Mouse (Mus musculus): ENCODE results near the gene Olfr975. TPM values are rescaled to one million over a fixed set of nuclear protein-coding genes. Genes with fewer than 3 reads are reported as not detected.
"Not testable (repeated sequence)": the region's sequence is repeated elsewhere in the genome, so short reads cannot be mapped to it uniquely, and the experiment has no call there.

The Olfr975 gene
- not detected in 2 replicates for polyA plus RNA-seq (2012)

DNA sequence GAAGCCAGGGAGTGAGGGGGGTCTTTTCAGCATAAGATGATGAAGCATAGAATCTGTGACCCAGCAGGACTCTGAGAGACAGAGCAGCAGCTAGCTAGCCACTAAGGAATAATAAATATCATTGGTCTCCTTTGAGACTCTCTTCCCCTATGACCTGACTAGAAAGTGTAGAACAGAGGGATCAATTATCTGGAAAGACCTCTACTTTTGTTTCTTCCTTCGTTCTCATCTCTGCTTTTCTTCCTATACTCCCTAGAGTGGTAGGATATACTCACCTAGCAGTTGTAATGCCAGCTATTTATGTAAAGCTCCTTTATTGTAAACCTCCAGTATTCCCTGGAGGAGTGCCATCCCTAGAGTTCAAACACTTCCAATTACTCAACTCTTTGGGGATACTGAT, at the start of gene Olfr975:
Gene Olfr975 (minus strand): TSS at position 101 of the 400 bp plus-strand sequence.
- no peak for TF ChIP-seq GATA1 (IDR thresholded peaks at IDR 0.05; ENCODE audit: low read length)

DNA sequence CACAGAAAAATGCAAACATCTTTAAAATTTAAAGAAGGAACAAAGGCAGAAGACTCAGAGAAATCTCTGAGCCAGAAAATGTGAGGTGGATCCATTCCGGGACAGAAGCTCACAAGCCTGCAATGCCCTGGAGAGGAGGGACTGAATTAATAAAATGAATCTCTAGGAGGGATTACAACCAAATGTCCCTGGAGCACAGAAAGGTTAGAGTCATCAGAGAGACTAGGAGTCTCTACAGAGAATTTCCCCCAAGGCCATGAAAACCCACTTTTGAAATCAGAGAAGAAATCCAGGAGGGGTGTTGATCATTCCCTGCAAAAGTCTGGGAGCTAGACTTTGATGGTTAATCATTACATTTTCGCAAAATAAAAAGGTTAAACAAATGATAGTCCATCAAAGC, 40.0 kb upstream of the Olfr975 start, which contains the start of gene Olfr978:
Gene Olfr978 (plus strand): TSS at position 301 of the 400 bp plus-strand sequence.
- TF ChIP-seq GATA1 (IDR thresholded peaks at IDR 0.05; ENCODE audit: low read length), result no peak

- TF ChIP-seq GATA1 (IDR thresholded peaks at IDR 0.05; ENCODE audit: low read length), result not testable (repeated sequence)
These were observed 9.2 kb upstream of the Olfr975 start, which contains the start of gene Olfr976 for GRCm38 (mm10) chr9:39961033-39961432. Olfr976 (minus strand) TSS chr9:39961133.

DNA sequence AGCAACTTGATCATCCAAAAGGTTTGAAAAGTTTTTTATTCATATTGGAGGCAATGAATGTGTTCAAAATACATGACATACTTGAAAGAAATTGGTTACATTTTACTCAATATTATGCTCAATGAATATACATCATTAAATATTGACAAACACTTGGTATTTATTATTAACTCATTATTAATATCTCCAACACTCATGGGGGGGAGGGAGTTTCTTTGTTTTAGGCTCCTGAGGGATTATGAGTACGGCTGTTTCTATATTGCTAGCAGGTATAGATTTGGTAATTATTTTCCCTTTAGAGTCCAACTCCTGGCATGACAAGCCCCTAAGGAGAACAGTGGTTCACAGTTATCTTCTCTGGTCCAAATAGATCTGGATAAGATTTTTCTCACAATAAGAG, 14.6 kb downstream of the Olfr975 start, which contains the start of gene Olfr974:
Gene Olfr974 (plus strand): TSS at position 301 of the 400 bp plus-strand sequence.
- TF ChIP-seq GATA1 (IDR thresholded peaks at IDR 0.05; ENCODE audit: low read length), result no peak

- TF ChIP-seq GATA1 (IDR thresholded peaks at IDR 0.05; ENCODE audit: low read length), result no peak
These were observed 41.9 kb downstream of the Olfr975 start for GRCm38 (mm10) chr9:39909939-39910338.

DNA sequence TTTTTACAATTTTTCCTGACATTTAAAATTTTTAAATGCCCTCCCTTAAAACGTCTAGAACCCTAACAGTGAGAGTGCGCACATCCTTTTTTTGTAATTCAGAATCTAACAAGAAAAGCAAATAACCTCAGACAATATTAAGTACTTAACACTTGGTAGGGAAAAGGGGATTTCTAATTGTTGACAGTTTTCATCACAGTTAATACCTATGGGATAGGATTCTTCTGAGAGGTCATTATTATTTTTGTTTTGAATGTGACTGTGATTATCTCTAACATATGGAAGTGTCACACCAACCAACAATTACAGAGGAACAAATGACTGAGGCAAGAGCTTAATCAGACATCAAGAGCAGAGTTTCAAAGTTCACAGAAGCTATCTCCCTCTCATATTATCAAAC, 44.8 kb downstream of the Olfr975 start, which contains the start of gene Olfr229:
Gene Olfr229 (plus strand): TSS at position 301 of the 400 bp plus-strand sequence.
- TF ChIP-seq GATA1 (IDR thresholded peaks at IDR 0.05; ENCODE audit: low read length), result no peak

- TF ChIP-seq GATA1 (IDR thresholded peaks at IDR 0.05; ENCODE audit: low read length), result no peak
These were observed 46.7 kb downstream of the Olfr975 start for GRCm38 (mm10) chr9:39905106-39905505.

Other genes starting within 250 kb of the Olfr975 start
- not detected in 2 replicates for gene Olfr149, start 244.9 kb downstream of the Olfr975 start, polyA plus RNA-seq (2012)
- gene Olfr965, start 240.7 kb downstream of the Olfr975 start, polyA plus RNA-seq (2012), result not detected in 2 replicates
- gene Olfr150, start 221.1 kb downstream of the Olfr975 start, polyA plus RNA-seq (2012), result not detected in 2 replicates
- not detected in 2 replicates for gene Olfr967, start 205.8 kb downstream of the Olfr975 start, polyA plus RNA-seq (2012)
- not detected in 2 replicates for gene Olfr968, start 168.8 kb downstream of the Olfr975 start, polyA plus RNA-seq (2012)
- gene Olfr969, start 161.1 kb downstream of the Olfr975 start, polyA plus RNA-seq (2012), result not detected in 2 replicates
- not detected in 2 replicates for gene Olfr970, start 143.2 kb downstream of the Olfr975 start, polyA plus RNA-seq (2012)
- not detected in 2 replicates for gene Olfr971, start 115.2 kb downstream of the Olfr975 start, polyA plus RNA-seq (2012)
- not detected in 2 replicates for gene Olfr972, start 85.6 kb downstream of the Olfr975 start, polyA plus RNA-seq (2012)
- not detected in 2 replicates for gene Olfr229, start 44.7 kb downstream of the Olfr975 start, polyA plus RNA-seq (2012)
- gene Olfr974, start 14.5 kb downstream of the Olfr975 start, polyA plus RNA-seq (2012), result not detected in 2 replicates
- gene Olfr976, start 9.1 kb upstream of the Olfr975 start, polyA plus RNA-seq (2012), result not detected in 2 replicates
- not detected in 2 replicates for gene Olfr978, start 40.1 kb upstream of the Olfr975 start, polyA plus RNA-seq (2012)
- gene Olfr979, start 51.4 kb upstream of the Olfr975 start, polyA plus RNA-seq (2012), result not detected in 2 replicates
- gene Olfr980, start 57.5 kb upstream of the Olfr975 start, polyA plus RNA-seq (2012), result not detected in 2 replicates
- not detected in 2 replicates for gene Olfr981, start 69.4 kb upstream of the Olfr975 start, polyA plus RNA-seq (2012)
- not detected in 2 replicates for gene Olfr982, start 121.8 kb upstream of the Olfr975 start, polyA plus RNA-seq (2012)
- gene Olfr983, start 141.5 kb upstream of the Olfr975 start, polyA plus RNA-seq (2012), result not detected in 2 replicates
- gene Olfr984, start 162.2 kb upstream of the Olfr975 start, polyA plus RNA-seq (2012), result not detected in 2 replicates
- not detected in 2 replicates for gene Olfr985, start 178.1 kb upstream of the Olfr975 start, polyA plus RNA-seq (2012)
- gene Tmem225, start 196.1 kb upstream of the Olfr975 start, polyA plus RNA-seq (2012), result not detected in 2 replicates
- gene Olfr986, start 228.9 kb upstream of the Olfr975 start, polyA plus RNA-seq (2012), result not detected in 2 replicates
- gene Zfp202, start 240.3 kb upstream of the Olfr975 start, polyA plus RNA-seq (2012), result 0.55 and 0.66 TPM in 2 replicates